Mouse (Mus musculus): ENCODE measurements around the gene Gm37419. TPM values are rescaled to one million over a fixed set of nuclear protein-coding genes. Genes with fewer than 3 reads are reported as not detected.

Gm37419 gene
- total RNA-seq, 4 experiments from 2014 or later = not detected

Other genes with a start within 250 kb of the Gm37419 start
- gene Sst, start 97.5 kb upstream of the Gm37419 start, total RNA-seq (2022) = not detected
- not detected for gene Rtp2, start 56.1 kb upstream of the Gm37419 start, total RNA-seq (2022)
- 10 to 100 TPM; 11.6 to 17.5 (median 14.8) TPM for gene Bcl6, start 370 bp downstream of the Gm37419 start, total RNA-seq (2022)

All from heart, adult 8-10 months (tissue).